Mouse (Mus musculus) myocyte (in vitro differentiated cells): ENCODE results near the gene Hebp2.

Experiments
- CEBPB ChIP-seq: IDR thresholded peaks from 2 replicates; pipeline ENCODE4 v1.6.1; 2011; ENCODE audit warnings: mild to moderate bottlenecking, moderate library complexity; ENCODE audit not compliant: poor library complexity, insufficient read depth, severe bottlenecking
- E2F4 ChIP-seq: IDR thresholded peaks from one replicate; pipeline ENCODE4 v1.6.1; 2011; ENCODE audit warnings: mild to moderate bottlenecking, control low read depth, moderate library complexity; ENCODE audit not compliant: insufficient read depth
- MAX ChIP-seq: IDR thresholded peaks from one replicate; pipeline ENCODE4 v1.6.1; 2011; ENCODE audit warnings: low read depth, mild to moderate bottlenecking, control low read depth
- MYOD1 ChIP-seq, 3 experiments: IDR thresholded peaks; one replicate each; pipeline ENCODE4 v1.6.1; 2011; ENCODE audit warnings: control low read depth in 2 of 3, low read depth in 2 of 3, mild to moderate bottlenecking in 2 of 3, moderate library complexity in 1 of 3; ENCODE audit not compliant: insufficient read length in 2 of 3, control insufficient read depth in 1 of 3
- POLR2A ChIP-seq: IDR thresholded peaks from one replicate; pipeline ENCODE4 v1.6.1; 2011; ENCODE audit warnings: low read depth, mild to moderate bottlenecking, control low read depth, moderate library complexity; ENCODE audit not compliant: insufficient read length
- POLR2AphosphoS2 ChIP-seq: IDR thresholded peaks from one replicate; pipeline ENCODE4 v1.6.1; 2011; ENCODE audit warnings: low read depth, control low read depth; ENCODE audit not compliant: insufficient read length
- SRF ChIP-seq: IDR thresholded peaks from one replicate; pipeline ENCODE4 v1.6.1; 2011; ENCODE audit warnings: low read depth; ENCODE audit not compliant: control insufficient read depth, insufficient read length
- TCF12 ChIP-seq: IDR thresholded peaks from one replicate; pipeline ENCODE4 v1.6.1; 2011; ENCODE audit warnings: mild to moderate bottlenecking, control low read depth; ENCODE audit not compliant: poor library complexity, insufficient read depth, severe bottlenecking
- TCF3 ChIP-seq: IDR thresholded peaks from one replicate; pipeline ENCODE4 v1.6.1; 2011; ENCODE audit warnings: low read depth, control low read depth; ENCODE audit not compliant: insufficient read length
- USF1 ChIP-seq: IDR thresholded peaks from one replicate; pipeline ENCODE4 v1.6.1; 2011; ENCODE audit warnings: low read depth, mild to moderate bottlenecking, control low read depth, moderate library complexity

DNA sequence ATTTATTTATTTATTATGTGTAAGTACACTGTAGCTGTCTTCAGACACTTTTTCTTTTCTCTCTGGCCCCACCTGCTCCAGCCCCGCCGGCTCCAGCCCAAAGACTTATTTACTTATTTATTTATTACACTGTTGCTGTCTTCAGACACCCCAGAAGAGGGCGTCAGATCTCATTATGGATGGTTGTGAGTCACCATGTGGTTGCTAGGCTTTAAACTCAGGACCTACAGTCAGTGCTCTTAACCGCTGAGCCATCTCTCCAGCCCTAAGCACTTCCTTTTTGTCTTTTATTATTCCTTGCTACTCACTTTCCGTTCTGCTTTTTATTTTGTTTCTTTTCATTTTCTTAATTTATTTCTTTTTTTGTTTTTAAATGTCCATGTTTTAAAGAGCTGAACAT lies 15.6 kb upstream of the Hebp2 start:
- TF ChIP-seq POLR2A (no peak), TCF12 (no peak), SRF (no peak), MAX (no peak), TCF3 (no peak), E2F4 (no peak), CEBPB (no peak), MYOD1 (IDR thresholded peaks at IDR 0.05; ENCODE audit: control insufficient read depth in 1 of 3, insufficient read length in 2 of 3, low read depth in 2 of 3) (no peak), USF1 (no peak), POLR2AphosphoS2 (no peak)
